Mouse (Mus musculus): ENCODE measurements around the gene Rmnd1.

DNA sequence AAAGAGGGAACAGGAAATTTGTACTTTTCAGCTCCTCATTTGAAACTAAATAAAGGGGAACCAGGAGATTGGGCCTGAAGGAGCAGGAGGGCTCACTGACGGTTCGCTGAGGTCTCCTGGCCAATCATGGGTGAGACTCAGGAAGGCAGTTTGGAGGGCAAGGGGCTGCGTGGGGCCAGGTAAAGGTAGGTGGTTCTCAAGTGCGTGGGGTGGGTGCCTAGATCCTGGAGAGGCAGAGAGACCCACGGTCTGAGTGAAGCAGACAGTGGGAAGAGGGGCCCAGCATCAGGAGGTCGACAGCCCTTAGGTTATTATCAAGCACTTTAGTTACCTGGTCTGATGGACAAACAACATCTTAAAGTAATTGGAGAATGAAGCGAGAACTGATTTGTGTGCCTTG, 57.9 kb downstream of the Rmnd1 start:
- TF ChIP-seq CTCF (IDR thresholded peaks at IDR 0.05; ENCODE audit: borderline replicate concordance, extremely low read depth, insufficient read depth, insufficient read length) (no peak), POLR2A (IDR thresholded peaks at IDR 0.05; ENCODE audit: borderline replicate concordance, extremely low read depth, insufficient read depth, insufficient read length, poor library complexity, severe bottlenecking) (no peak)
